Mouse (Mus musculus) heart, postnatal 0 days (tissue): ENCODE measurements around the gene Haus2. TPM values are rescaled to one million over a fixed set of nuclear protein-coding genes. Genes with fewer than 3 reads are reported as not detected.
A peak's percentile ranks its signal among the peaks of the same experiment; 100 is the strongest.

Experiments used
- ATAC-seq: fragments of 200-750 bp; cut with Nextera tagmentation; 2 replicates; pipeline ENCODE4 v1.8.0; 2017; ENCODE audit warnings: low read depth, moderate number of reproducible peaks, moderate library complexity; ENCODE audit not compliant: insufficient read depth
- DNase-seq: peaks from one replicate; pipeline ENCODE4 v3.0.0-alpha.2; 2016; ENCODE audit warnings: low spot score
- H3K27ac ChIP-seq: fragments of 300-500 bp; sonication (generic); 2 replicates; pipeline ENCODE4 v1.5.1; 2014; ENCODE audit warnings: low read depth, mild to moderate bottlenecking
- H3K27me3 ChIP-seq: fragments of 300-500 bp; sonication (generic); 2 replicates; pipeline ENCODE4 v1.6.1; 2014; ENCODE audit warnings: low read length, mixed read lengths; ENCODE audit not compliant: control insufficient read depth, insufficient read depth
- H3K36me3 ChIP-seq: fragments of 300-500 bp; sonication (generic); replicated peaks from 2 replicates; pipeline ENCODE4 v1.6.1; 2014; ENCODE audit warnings: low read length, mixed read lengths; ENCODE audit not compliant: control insufficient read depth, insufficient read depth
- H3K4me1 ChIP-seq: fragments of 300-500 bp; sonication (generic); 2 replicates; pipeline ENCODE4 v1.6.1; 2014; ENCODE audit warnings: antibody characterized with exemption; ENCODE audit not compliant: control insufficient read depth, insufficient read depth
- H3K4me2 ChIP-seq: fragments of 300-500 bp; sonication (generic); 2 replicates; pipeline ENCODE4 v1.6.1; 2014; ENCODE audit warnings: low read depth, mild to moderate bottlenecking, low read length, moderate library complexity
- H3K4me3 ChIP-seq: fragments of 300-500 bp; sonication (generic); 2 replicates; pipeline ENCODE4 v1.5.1; 2014; ENCODE audit warnings: low read depth, low read length
- H3K9ac ChIP-seq: fragments of 300-500 bp; sonication (generic); replicated peaks from 2 replicates; pipeline ENCODE4 v1.6.1; 2014; ENCODE audit warnings: low read depth, low read length, mixed read lengths
- H3K9me3 ChIP-seq: fragments of 300-500 bp; sonication (generic); replicated peaks from 2 replicates; pipeline ENCODE4 v1.6.1; 2016; ENCODE audit warnings: low read length; ENCODE audit not compliant: control insufficient read depth
- CTCF ChIP-seq: IDR thresholded peaks from 2 replicates; pipeline ENCODE4 v1.5.1; 2016; ENCODE audit warnings: antibody characterized with exemption, control low read depth, low read depth
- EP300 ChIP-seq: IDR thresholded peaks from 2 replicates; pipeline ENCODE4 v1.6.1; 2016; ENCODE audit warnings: antibody characterized with exemption, low read depth
- WGBS: fragments of 180-500 bp; shearing (Covaris S2); extraction: QIAGEN DNeasy Blood & Tissue Kit; methylation state at CpG from one replicate; pipeline ENCODE4 v1.1.7; 2014; 5-methylcytosine and 5-hydroxymethylcytosine counted together
- polyA plus RNA-seq: library from polyadenylated mRNA; unstranded; fragments of >200 nt; fragmentation: Nextera tagmentation; extraction: Ambion mirVana; gene quantifications from 2 replicates; pipeline ENCODE4 v1.2.1, GENCODE M21; 2015
- total RNA-seq: library from RNA; depleted of rRNA; stranded (reverse); fragments of >200 nt; gene quantifications from 2 replicates; pipeline ENCODE4 v1.2.3, GENCODE M21; 2014; ENCODE audit warnings: low replicate concordance; rRNA removed

Gene Haus2
- total and polyA plus RNA-seq, 2 experiments from 2014 or later, result 18.3 to 22.2 TPM

DNA sequence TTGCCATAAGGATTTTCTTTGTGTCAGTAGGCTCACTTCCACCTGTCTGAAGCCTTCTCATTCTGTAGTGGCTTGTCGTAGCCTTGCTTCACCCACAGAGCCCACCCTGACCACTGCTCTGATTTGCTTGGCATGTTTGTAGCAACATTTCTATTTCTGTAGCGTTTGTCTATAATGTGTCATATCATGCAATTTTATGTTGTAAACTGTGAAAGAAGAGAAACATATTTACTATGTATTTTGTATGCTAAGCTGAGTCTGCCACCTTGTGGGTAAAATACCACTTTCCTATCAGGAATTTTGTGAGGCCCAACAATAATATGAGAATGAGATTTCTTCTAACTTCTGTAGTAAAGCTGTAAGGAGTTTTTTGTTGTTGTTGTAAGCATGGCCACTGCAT is 61.1 kb downstream of the Haus2 start:
- Histone ChIP-seq H3K4me3 (no peak overlapping the region), H3K36me3 (peaks cover 17% of the 10 kb centered on the region; the same call in 1 of the 2 replicates), H3K4me1 (no peaks in the 10 kb centered on the region), H3K27me3 (no peaks in the 10 kb centered on the region), H3K4me2 (no peak overlapping the region), H3K9ac (no peak overlapping the region), H3K27ac (no peak overlapping the region), H3K9me3 (no peaks in the 10 kb centered on the region)
- no peak for DNase-seq
- TF ChIP-seq CTCF (peak; percentile 50), EP300 (no peak)
- ATAC-seq, result no peak
- WGBS, result 61% methylated on average over 2 of the region's 2 CpGs

Other genes starting within 250 kb of the Haus2 start
- 9.2 and 20.2 TPM in 2 replicates for gene Ganc, start 205.5 kb upstream of the Haus2 start, total RNA-seq
- gene Ganc, start 205.5 kb upstream of the Haus2 start, polyA plus RNA-seq, result 13.8 and 14.8 TPM in 2 replicates
- gene Tmem87a, start 205.3 kb upstream of the Haus2 start, total RNA-seq, result 23.0 and 25.2 TPM in 2 replicates
- gene Tmem87a, start 205.3 kb upstream of the Haus2 start, polyA plus RNA-seq, result 4.0 and 6.2 TPM in 2 replicates
- 0.81 and 1.8 TPM in 2 replicates for gene Capn3, start 153.4 kb upstream of the Haus2 start, total RNA-seq
- gene Capn3, start 153.4 kb upstream of the Haus2 start, polyA plus RNA-seq, result 0.77 and 1.6 TPM in 2 replicates
- 58.7 and 148 TPM in 2 replicates for gene Zfp106, start 45.5 kb upstream of the Haus2 start, total RNA-seq
- 40.8 and 41.7 TPM in 2 replicates for gene Zfp106, start 45.5 kb upstream of the Haus2 start, polyA plus RNA-seq
- gene Snap23, start 41.7 kb upstream of the Haus2 start, total RNA-seq, result 40.2 and 48.1 TPM in 2 replicates
- 30.1 and 33.2 TPM in 2 replicates for gene Snap23, start 41.7 kb upstream of the Haus2 start, polyA plus RNA-seq
- gene Lrrc57, start 137 bp downstream of the Haus2 start, total RNA-seq, result 28.3 and 28.5 TPM in 2 replicates
- 18.0 and 22.0 TPM in 2 replicates for gene Lrrc57, start 137 bp downstream of the Haus2 start, polyA plus RNA-seq
- gene Stard9, start 19.7 kb downstream of the Haus2 start, total RNA-seq, result 12.2 and 12.7 TPM in 2 replicates
- gene Stard9, start 19.7 kb downstream of the Haus2 start, polyA plus RNA-seq, result 2.4 and 2.6 TPM in 2 replicates
- gene Cdan1, start 240.7 kb downstream of the Haus2 start, total RNA-seq, result 20.2 and 43.6 TPM in 2 replicates
- gene Cdan1, start 240.7 kb downstream of the Haus2 start, polyA plus RNA-seq, result 2.6 and 2.7 TPM in 2 replicates
- gene Ttbk2, start 241.2 kb downstream of the Haus2 start, total RNA-seq, result 5.8 and 14.5 TPM in 2 replicates
- 1.4 and 1.8 TPM in 2 replicates for gene Ttbk2, start 241.2 kb downstream of the Haus2 start, polyA plus RNA-seq